ENCODE assay signal across 8 mouse cellular contexts in genomic region chr7:100862353-100862752, GRCm38 (mm10). TPM values are rescaled to one million over a fixed set of nuclear protein-coding genes. Genes with fewer than 3 reads are reported as not detected.
DNase-seq lines count a peak whose midpoint lies in the region; ATAC-seq and TF ChIP-seq lines count a peak whose summit lies in the region.

No protein-coding gene starts in this region.

- H3K36me3 ChIP-seq in heart, embryonic 14.5 days (ENCODE audit: control insufficient read depth, insufficient read depth, low read length): no peaks in the 10 kb centered on the region
- H3K36me3 ChIP-seq in G1E (replicated peaks): peaks cover 48% of the 10 kb centered on the region
- H3K36me3 ChIP-seq in hindbrain, embryonic 10.5 days: no peaks in the 10 kb centered on the region
- H3K36me3 ChIP-seq in midbrain, embryonic 11.5 days (ENCODE audit: control insufficient read depth, insufficient read depth, low read length): no peaks in the 10 kb centered on the region

- peaks cover 23 to 30% of the 10 kb centered on the region in 2 experiments for H3K4me1 ChIP-seq in heart, embryonic 14.5 days (ENCODE audit: control insufficient read depth in 2 of 2, insufficient read depth in 2 of 2, low read length in 2 of 2)
- H3K4me1 ChIP-seq in G1E (ENCODE audit: insufficient read depth, low read depth, low read length): peaks cover 55% of the 10 kb centered on the region
- peaks cover 36% of the 10 kb centered on the region for H3K4me1 ChIP-seq in hindbrain, embryonic 10.5 days (replicated peaks)
- H3K4me1 ChIP-seq in midbrain, embryonic 11.5 days (ENCODE audit: control insufficient read depth, insufficient read depth, low read length): peaks cover 5% of the 10 kb centered on the region; the same call in 1 of the 2 replicates

- H3K9me3 ChIP-seq in heart, embryonic 14.5 days (ENCODE audit: control insufficient read depth, low read length): no peaks in the 10 kb centered on the region
- no peaks in the 10 kb centered on the region for H3K9me3 ChIP-seq in G1E (replicated peaks)
- H3K9me3 ChIP-seq in hindbrain, embryonic 10.5 days: no peaks in the 10 kb centered on the region
- no peaks in the 10 kb centered on the region for H3K9me3 ChIP-seq in midbrain, embryonic 11.5 days (ENCODE audit: control insufficient read depth, low read length)

- WGBS in heart, embryonic 14.5 days: 12% methylated on average over 4 of the region's 4 CpGs
- 11% methylated on average over 4 of the region's 4 CpGs for WGBS in hindbrain, embryonic 10.5 days
- WGBS in midbrain, embryonic 11.5 days: 2% methylated on average over 4 of the region's 4 CpGs

- intact Hi-C loops in left cerebral cortex, postnatal 14 days (cut with DNase I): loop anchor here (10.0 kb wide), 2 partner anchors 178 to 338 kb away; no protein-coding TSS in a partner anchor

- H3K4me3 ChIP-seq in heart, embryonic 14.5 days (ENCODE audit: control insufficient read depth in 1 of 2, insufficient read depth in 1 of 2, low read depth in 1 of 2, low read length in 2 of 2): peak overlapping the region; percentile 64 to 90
- H3K4me3 ChIP-seq in G1E (ENCODE audit: low read depth, low read length): peak overlapping the region; percentile 95
- peak overlapping the region; percentile 74 for H3K4me3 ChIP-seq in hindbrain, embryonic 10.5 days
- peak overlapping the region; percentile 79 for H3K4me3 ChIP-seq in midbrain, embryonic 11.5 days (ENCODE audit: low read depth, low read length)

- DNase-seq in heart, adult 11 months: no peak
- DNase-seq in G1E (ENCODE audit: low spot score): peak; percentile 59
- no peak for DNase-seq in hindbrain, embryonic 10.5 days (ENCODE audit: low spot score)
- no peak for DNase-seq in midbrain, embryonic 11.5 days (ENCODE audit: low spot score, missing footprints)
- no peak for DNase-seq in adrenal gland, adult 8-10 months
- no peak for DNase-seq in layer of hippocampus, adult 8-10 months (ENCODE audit: low spot score in 2 of 2)
- no peak for DNase-seq in left cerebral cortex, postnatal 14 days (ENCODE audit: low spot score in 2 of 2)

- no peaks in the 10 kb centered on the region for H3K27me3 ChIP-seq in heart, embryonic 14.5 days (ENCODE audit: control insufficient read depth, insufficient read depth, low read length)
- H3K27me3 ChIP-seq in G1E (ENCODE audit: insufficient read depth, low read length): no peaks in the 10 kb centered on the region
- no peaks in the 10 kb centered on the region for H3K27me3 ChIP-seq in hindbrain, embryonic 10.5 days (ENCODE audit: insufficient read depth, poor library complexity, severe bottlenecking)
- no peaks in the 10 kb centered on the region for H3K27me3 ChIP-seq in midbrain, embryonic 11.5 days (ENCODE audit: control insufficient read depth, insufficient read depth, low read length)

- TF ChIP-seq CTCF in G1E (IDR thresholded peaks at IDR 0.05; ENCODE audit: low read depth, low read length): no peak

- no peak overlapping the region; a peak in 1 of 4 replicates for H3K27ac ChIP-seq in heart, embryonic 14.5 days (replicated peaks in 1 of 2; ENCODE audit: control insufficient read depth in 1 of 2, insufficient read depth in 1 of 2, low read depth in 2 of 2, low read length in 2 of 2)
- H3K27ac ChIP-seq in hindbrain, embryonic 10.5 days: peak overlapping the region; percentile 93
- no peak overlapping the region for H3K27ac ChIP-seq in midbrain, embryonic 11.5 days (ENCODE audit: low read depth, low read length)

- peak overlapping the region; percentile 97 for H3K4me2 ChIP-seq in heart, embryonic 14.5 days (ENCODE audit: low read length)
- peak overlapping the region; percentile 98 for H3K4me2 ChIP-seq in midbrain, embryonic 11.5 days

- no peak for ATAC-seq in heart, embryonic 14.5 days (ENCODE audit: insufficient number of reproducible peaks, insufficient read depth, low FRiP score, low read depth)
- ATAC-seq in G1E (ENCODE audit: extremely low read depth, insufficient number of reproducible peaks, low FRiP score, poor library complexity, severe bottlenecking): no peak
- ATAC-seq in midbrain, embryonic 11.5 days (ENCODE audit: low FRiP score): peak; percentile 28; the same call in 1 of the 2 replicates

- H3K9ac ChIP-seq in heart, embryonic 14.5 days (ENCODE audit: low read length): peak overlapping the region; percentile 79
- peak overlapping the region; percentile 84; the same call in 1 of the 2 replicates for H3K9ac ChIP-seq in midbrain, embryonic 11.5 days (ENCODE audit: low read length)

RNA-seq across cellular contexts. Expression of gene Relt, which starts 0.9 kb away (rescaled TPM):
- polyA plus RNA-seq in heart, embryonic 14.5 days (2014; fragmentation: Nextera tagmentation; extraction: Ambion mirVana): 1.2 and 1.8 TPM in 2 replicates
- total RNA-seq in G1E (2014; fragmentation: Nextera tagmentation) (15.4 and 21.5 TPM in 2 replicates), G1E (2017) (25.5 and 39.1 TPM in 2 replicates)
- 75.6 and 75.9 TPM in 2 replicates for polyA plus RNA-seq in G1E (2012)
- 3.6 and 4.8 TPM in 2 replicates for polyA plus RNA-seq in hindbrain, embryonic 10.5 days (2016; fragmentation: Nextera tagmentation; extraction: Ambion mirVana)
- polyA plus RNA-seq in midbrain, embryonic 11.5 days (2014; fragmentation: Nextera tagmentation; extraction: Ambion mirVana): 1.7 and 2.2 TPM in 2 replicates
- total RNA-seq in adrenal gland, adult 8-10 months (2022): 1 to 10 TPM; 1.2 to 1.8 (median 1.5) TPM
- total RNA-seq in layer of hippocampus, adult 8-10 months (2022): 10 to 100 TPM; 11.6 to 14.1 (median 12.8) TPM
- total RNA-seq in left cerebral cortex, postnatal 14 days (2021): 10 to 100 TPM in 1 of 2 experiments, 1 to 10 TPM in 1; 9.7 to 10.6 TPM
